ENCODE assay signal across 12 mouse cellular contexts in genomic region chr11:25288346-25288745, GRCm38 (mm10).
DNase-seq lines count a peak whose midpoint lies in the region; ATAC-seq and TF ChIP-seq lines count a peak whose summit lies in the region.
"Had no signal": no experiment of that assay in that cellular context is flagged by ENCODE, and none has a peak within 500 bp of the region (broad histone marks: within the 10 kb centered on the region; RNA-seq: fewer than 3 reads in every experiment).

No protein-coding gene starts in this region.

- no peak for DNase-seq in kidney, adult 18-20 months
- DNase-seq in brain, embryonic 14.5 days (ENCODE audit: low read depth) = peak; percentile 22
- peak; percentile 21 for DNase-seq in embryonic facial prominence, embryonic 10.5 days (ENCODE audit: low spot score)
- DNase-seq: adrenal gland, adult 8-10 months; cerebellum, adult 9-10 months; spleen, adult 18-20 months had no signal

- WGBS in kidney, embryonic 15.5 days = 32% methylated on average over 13 of the region's 13 CpGs
- 70% methylated on average over 13 of the region's 13 CpGs for WGBS in embryonic facial prominence, embryonic 10.5 days
- WGBS in limb, embryonic 13.5 days = 38% methylated on average over 13 of the region's 13 CpGs
- WGBS in hindbrain, embryonic 13.5 days = 72% methylated on average over 13 of the region's 13 CpGs
- 79% methylated on average over 13 of the region's 13 CpGs for WGBS in midbrain, embryonic 13.5 days

- no peaks in the 10 kb centered on the region for H3K36me3 ChIP-seq in kidney, embryonic 15.5 days
- H3K36me3 ChIP-seq in embryonic facial prominence, embryonic 10.5 days (replicated peaks) = no peaks in the 10 kb centered on the region
- no peaks in the 10 kb centered on the region for H3K36me3 ChIP-seq in limb, embryonic 13.5 days
- no peaks in the 10 kb centered on the region for H3K36me3 ChIP-seq in hindbrain, embryonic 13.5 days
- no peaks in the 10 kb centered on the region for H3K36me3 ChIP-seq in midbrain, embryonic 13.5 days

- peaks cover 6% of the 10 kb centered on the region for H3K4me1 ChIP-seq in kidney, embryonic 15.5 days
- H3K4me1 ChIP-seq in embryonic facial prominence, embryonic 10.5 days = peaks cover 18% of the 10 kb centered on the region
- H3K4me1 ChIP-seq in limb, embryonic 13.5 days = peaks cover 9% of the 10 kb centered on the region
- H3K4me1 ChIP-seq in hindbrain, embryonic 13.5 days (replicated peaks) = peaks cover 8% of the 10 kb centered on the region; the same call in 1 of the 2 replicates
- H3K4me1 ChIP-seq in midbrain, embryonic 13.5 days (replicated peaks) = 0 out of 2 replicates have a peak, but pooled peaks cover 2% of the 10 kb centered on the region

- H3K9me3 ChIP-seq in kidney, embryonic 15.5 days (replicated peaks) = no peaks in the 10 kb centered on the region
- H3K9me3 ChIP-seq in embryonic facial prominence, embryonic 10.5 days = no peaks in the 10 kb centered on the region
- no peaks in the 10 kb centered on the region for H3K9me3 ChIP-seq in limb, embryonic 13.5 days
- H3K9me3 ChIP-seq in hindbrain, embryonic 13.5 days = no peaks in the 10 kb centered on the region
- H3K9me3 ChIP-seq in midbrain, embryonic 13.5 days = no peaks in the 10 kb centered on the region
- H3K9me3 ChIP-seq: forebrain, embryonic 13.5 days had no signal

- TF ChIP-seq POLR2A in brain, embryonic 14.5 days (IDR thresholded peaks at IDR 0.05; ENCODE audit: borderline replicate concordance, extremely low read depth, insufficient read depth, insufficient read length, poor library complexity, severe bottlenecking) = no peak

- H3K9ac ChIP-seq in kidney, embryonic 15.5 days = no peak overlapping the region
- H3K9ac ChIP-seq in limb, embryonic 13.5 days = no peak overlapping the region
- H3K9ac ChIP-seq in hindbrain, embryonic 13.5 days = no peak overlapping the region
- no peak overlapping the region for H3K9ac ChIP-seq in midbrain, embryonic 13.5 days (replicated peaks)
- H3K9ac ChIP-seq: forebrain, embryonic 13.5 days had no signal

- ATAC-seq in kidney, embryonic 15.5 days (replicated peaks; ENCODE audit: low FRiP score) = 0 out of 2 replicates have a peak, but pooled peaks have one; percentile 60
- ATAC-seq in limb, embryonic 13.5 days (ENCODE audit: low FRiP score, low read depth) = no peak
- no peak for ATAC-seq in hindbrain, embryonic 13.5 days (ENCODE audit: low FRiP score)
- ATAC-seq in midbrain, embryonic 13.5 days = no peak

- H3K4me2 ChIP-seq in kidney, embryonic 15.5 days = peak overlapping the region; percentile 47
- peak overlapping the region; percentile 53 for H3K4me2 ChIP-seq in limb, embryonic 13.5 days (replicated peaks)
- H3K4me2 ChIP-seq in hindbrain, embryonic 13.5 days = no peak overlapping the region
- no peak overlapping the region for H3K4me2 ChIP-seq in midbrain, embryonic 13.5 days (replicated peaks)
- H3K4me2 ChIP-seq: forebrain, embryonic 13.5 days had no signal

- no peaks in the 10 kb centered on the region; the same call in 1 of the 2 replicates for H3K27me3 ChIP-seq in kidney, embryonic 15.5 days
- H3K27me3 ChIP-seq in embryonic facial prominence, embryonic 10.5 days (replicated peaks; ENCODE audit: low read depth, poor library complexity, severe bottlenecking) = no peaks in the 10 kb centered on the region
- no peaks in the 10 kb centered on the region for H3K27me3 ChIP-seq in limb, embryonic 13.5 days
- no peaks in the 10 kb centered on the region for H3K27me3 ChIP-seq in hindbrain, embryonic 13.5 days
- H3K27me3 ChIP-seq in midbrain, embryonic 13.5 days = no peaks in the 10 kb centered on the region
- H3K27me3 ChIP-seq: forebrain, embryonic 13.5 days had no signal

- peak overlapping the region; percentile 22 for H3K4me3 ChIP-seq in kidney, embryonic 15.5 days (replicated peaks)
- H3K4me3 ChIP-seq in embryonic facial prominence, embryonic 10.5 days = no peak overlapping the region
- H3K4me3 ChIP-seq in limb, embryonic 13.5 days = peak overlapping the region; percentile 16; the same call in 1 of the 2 replicates
- no peak overlapping the region for H3K4me3 ChIP-seq in hindbrain, embryonic 13.5 days
- H3K4me3 ChIP-seq in midbrain, embryonic 13.5 days (replicated peaks) = no peak overlapping the region
- H3K4me3 ChIP-seq: forebrain, embryonic 13.5 days had no signal

- no peak overlapping the region for H3K27ac ChIP-seq in kidney, embryonic 15.5 days
- peak overlapping the region; percentile 48; the same call in 1 of the 2 replicates for H3K27ac ChIP-seq in embryonic facial prominence, embryonic 10.5 days (replicated peaks)
- no peak overlapping the region for H3K27ac ChIP-seq in limb, embryonic 13.5 days
- no peak overlapping the region for H3K27ac ChIP-seq in hindbrain, embryonic 13.5 days
- H3K27ac ChIP-seq in midbrain, embryonic 13.5 days = no peak overlapping the region
- H3K27ac ChIP-seq: forebrain, embryonic 13.5 days; macrophage had no signal

- TF ChIP-seq CTCF in brain, embryonic 14.5 days (IDR thresholded peaks at IDR 0.05; ENCODE audit: borderline replicate concordance, extremely low read depth, insufficient read depth, insufficient read length) = no peak

Comparison
In these comparisons a context has a peak if more than half of its experiments do, and no peak if none do; other contexts are left out.
1. H3K4me2 ChIP-seq: peak in kidney, embryonic 15.5 days (single experiment) and limb, embryonic 13.5 days (single experiment); none in hindbrain, embryonic 13.5 days (single experiment) and midbrain, embryonic 13.5 days (single experiment).
2. H3K4me3 ChIP-seq: peak in kidney, embryonic 15.5 days (single experiment) and limb, embryonic 13.5 days (single experiment); none in embryonic facial prominence, embryonic 10.5 days (single experiment), hindbrain, embryonic 13.5 days (single experiment) and midbrain, embryonic 13.5 days (single experiment).